Mouse (Mus musculus) CH12F3 (cell line): ENCODE data around the gene G430095P16Rik.

Source experiments
- in situ Hi-C: fragments of 300-500 bp; cut with MboI; formaldehyde crosslinking; loops from 2 replicates; pipeline ENCODE4 v1.14.3; 2020; ENCODE audit warnings: low sequenced_read_pairs

The G430095P16Rik gene

GRCm38 (mm10) chr8:84768343-84769095, 45.7 kb downstream of the G430095P16Rik start:
- in situ Hi-C loops = no loop called here

GRCm38 (mm10) chr8:84769324-84769723, 46.5 kb downstream of the G430095P16Rik start:
- in situ Hi-C loops = no loop called here

GRCm38 (mm10) chr8:84770100-84770953, 47.5 kb downstream of the G430095P16Rik start:
- in situ Hi-C loops = no loop called here

- in situ Hi-C loops = no loop called here
Measured at GRCm38 (mm10) chr8:84771000-84771687, 48.3 kb downstream of the G430095P16Rik start.

- in situ Hi-C loops = no loop called here
Measured at GRCm38 (mm10) chr8:84771941-84772378, 49.2 kb downstream of the G430095P16Rik start.

GRCm38 (mm10) chr8:84772628-84773027, 49.8 kb downstream of the G430095P16Rik start:
- in situ Hi-C loops = no loop called here

GRCm38 (mm10) chr8:84773304-84773703, 50.5 kb downstream of the G430095P16Rik start:
- in situ Hi-C loops = no loop called here

GRCm38 (mm10) chr8:84773833-84774232, 51.0 kb downstream of the G430095P16Rik start:
- in situ Hi-C loops = no loop called here

GRCm38 (mm10) chr8:84774473-84774911, 51.7 kb downstream of the G430095P16Rik start:
- in situ Hi-C loops = no loop called here

- in situ Hi-C loops = no loop called here
Measured at GRCm38 (mm10) chr8:84775105-84775591, 52.3 kb downstream of the G430095P16Rik start.

GRCm38 (mm10) chr8:84775621-84776113, 52.9 kb downstream of the G430095P16Rik start:
- in situ Hi-C loops = no loop called here
